Mouse (Mus musculus) bone marrow, adult 2 months (tissue): ENCODE measurements around the gene Psmb8.

ENCODE experiments used
- CTCF ChIP-seq: fragments of 200-500 bp; IDR thresholded peaks from 2 replicates; pipeline ENCODE4 v1.5.1; 2011; ENCODE audit warnings: low read length, control low read depth; ENCODE audit not compliant: control insufficient read depth, insufficient read depth
- POLR2A ChIP-seq: fragments of 200-500 bp; IDR thresholded peaks from 2 replicates; pipeline ENCODE4 v1.6.1; 2011; ENCODE audit warnings: low read depth, mild to moderate bottlenecking, control low read depth, low read length, borderline replicate concordance; ENCODE audit not compliant: control insufficient read depth

DNA sequence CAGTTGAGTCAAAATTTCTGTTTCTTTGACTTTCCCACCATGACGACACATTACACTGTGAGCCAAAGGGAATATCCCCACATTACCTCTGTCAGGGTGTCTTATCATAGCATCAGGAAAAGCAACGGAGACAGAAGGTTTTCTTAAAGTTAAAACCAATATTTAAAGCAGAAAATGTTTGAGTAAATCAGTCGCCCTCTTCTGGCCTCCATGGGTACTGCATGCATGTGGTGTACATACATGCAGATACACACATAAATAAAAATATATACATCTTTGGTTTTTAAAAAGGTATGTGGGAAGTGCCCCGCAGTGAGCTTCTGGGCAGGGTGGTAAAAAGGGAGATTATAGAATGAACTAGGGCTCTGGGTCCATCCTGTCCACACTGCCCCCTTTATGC, 20.3 kb upstream of the Psmb8 start:
- no peak for TF ChIP-seq CTCF
- no peak for TF ChIP-seq POLR2A
